Mouse (Mus musculus) spleen, postnatal 0 days (tissue): Measurements from ENCODE around the gene Gm8362. TPM values are rescaled to one million over a fixed set of nuclear protein-coding genes. Genes with fewer than 3 reads are reported as not detected.

Experiments
- polyA plus RNA-seq: library from polyadenylated mRNA; unstranded; fragments of >200 nt; fragmentation: Nextera tagmentation; extraction: Ambion mirVana; gene quantifications from 2 replicates; pipeline ENCODE4 v1.2.1, GENCODE M21; 2015

The Gm8362 gene
- polyA plus RNA-seq, result not detected in 2 replicates

GRCm38 (mm10) chr14:6774311-6774710 lies at the start of gene Gm8362:
Gene Gm8362, minus strand, starts transcription at chr14:6774411.

GRCm38 (mm10) chr14:6742232-6742631 lies 32.0 kb downstream of the Gm8362 start, which contains the start of gene Gm3636:
Gene Gm3636, minus strand, starts transcription at chr14:6742332.

GRCm38 (mm10) chr14:6720151-6720550 lies 54.1 kb downstream of the Gm8362 start, which contains the start of gene Gm8050:
Gene Gm8050, minus strand, starts transcription at chr14:6720251.

Other genes with a start within 250 kb of the Gm8362 start
- not detected in 2 replicates for gene Gm8356, start 237.1 kb downstream of the Gm8362 start, polyA plus RNA-seq
- gene Gm3629, start 183.8 kb downstream of the Gm8362 start, polyA plus RNA-seq, result 0.10 and 0.15 TPM in 2 replicates
- not detected in 2 replicates for gene Gm3460, start 152.0 kb downstream of the Gm8362 start, polyA plus RNA-seq
- gene Gm10251, start 90.2 kb downstream of the Gm8362 start, polyA plus RNA-seq, result not detected in 2 replicates
- gene Gm8050, start 54.2 kb downstream of the Gm8362 start, polyA plus RNA-seq, result not detected in 2 replicates
- gene Gm3636, start 32.1 kb downstream of the Gm8362 start, polyA plus RNA-seq, result 0.72 and 1.1 TPM in 2 replicates
- not detected in 2 replicates for gene Gm3642, start 65.9 kb upstream of the Gm8362 start, polyA plus RNA-seq
- gene Gm3667, start 115.6 kb upstream of the Gm8362 start, polyA plus RNA-seq, result 0.07 and 0.13 TPM in 2 replicates
- gene Gm6356, start 199.4 kb upstream of the Gm8362 start, polyA plus RNA-seq, result not detected in 2 replicates